Mouse (Mus musculus): ENCODE data around the gene Larp6.

DNA sequence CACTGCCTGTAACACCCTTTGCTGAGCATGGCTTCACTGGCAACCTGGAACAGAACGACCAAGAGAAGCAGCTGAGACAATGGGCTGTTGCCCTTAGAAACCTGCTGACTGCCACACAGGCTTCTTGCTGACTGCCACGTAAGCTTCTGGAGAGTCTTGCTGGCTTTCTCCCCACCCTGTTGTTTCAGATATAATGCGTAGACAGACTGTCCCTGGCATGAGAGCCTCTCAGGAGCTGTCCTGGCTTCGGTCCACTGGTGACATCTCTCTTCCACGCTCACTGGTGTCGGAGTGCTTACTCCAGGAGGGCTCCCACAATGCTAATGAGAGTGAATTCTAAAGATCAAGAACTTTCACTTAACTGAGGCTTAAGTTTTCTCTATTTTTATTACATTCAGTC lies 43.9 kb upstream of the Larp6 start:
- TF ChIP-seq ZC3H11A (IDR thresholded peaks at IDR 0.05; ENCODE audit: borderline replicate concordance, low read depth, low read length) (no peak), ZNF384 (IDR thresholded peaks at IDR 0.05; ENCODE audit: low read depth, low read length) (no peak), HCFC1 (IDR thresholded peaks at IDR 0.05; ENCODE audit: borderline replicate concordance, insufficient read depth, low read length) (no peak), MAFK (IDR thresholded peaks at IDR 0.05; ENCODE audit: insufficient read depth, low read depth, low read length) (no peak), CHD2 (IDR thresholded peaks at IDR 0.05; ENCODE audit: low read depth, low read length) (no peak)

Data from ES-E14 (cell line).